ENCODE assay signal across 18 mouse cellular contexts in the genomic region with DNA sequence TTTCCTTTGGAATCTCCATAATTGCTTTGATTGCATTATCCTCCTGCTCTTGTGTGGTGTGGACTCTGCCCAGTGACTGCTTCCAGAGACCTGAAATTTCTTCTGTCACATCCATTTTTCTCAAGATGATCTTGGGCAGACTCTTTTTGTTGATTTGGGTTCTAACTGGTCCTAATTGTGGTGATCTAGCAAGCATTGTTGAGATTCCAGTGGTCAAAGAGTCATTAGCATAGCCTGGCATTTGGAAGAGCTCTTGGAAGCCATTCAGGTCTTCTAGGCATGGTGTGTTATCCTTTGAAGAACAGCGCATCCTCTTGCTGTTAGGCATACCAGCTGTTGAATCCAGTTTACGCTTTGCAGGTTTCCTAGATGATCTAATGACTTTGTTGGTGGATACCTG. TPM values are rescaled to one million over a fixed set of nuclear protein-coding genes. Genes with fewer than 3 reads are reported as not detected.
DNase-seq lines count a peak whose midpoint lies in the region.
"Had no signal": no experiment of that assay in that cellular context is flagged by ENCODE, and none has a peak within 500 bp of the region (broad histone marks: within the 10 kb centered on the region; RNA-seq: fewer than 3 reads in every experiment).

No protein-coding gene starts in this region.

- intact Hi-C loops in heart, postnatal 25 days (cut with DNase I) = no loop called here

- DNase-seq in heart, adult 11 months = peak; percentile 31
- no peak for DNase-seq in heart, postnatal 25 days (ENCODE audit: low spot score)
- peak; percentile 39 for DNase-seq in 3T3-L1 (ENCODE audit: low read depth, low spot score)
- peak; percentile 94 for DNase-seq in Muller cell, postnatal 12 days (ENCODE audit: inconsistent ontology term)
- DNase-seq in ZHBTc4 (ENCODE audit: low read depth, low spot score) = peak; percentile 24
- no peak for DNase-seq in layer of hippocampus, postnatal 14 days (ENCODE audit: low spot score in 2 of 2)
- no peak for DNase-seq in right cerebral cortex, adult 18-20 months
- no peak for DNase-seq in gastrocnemius, adult 18-20 months (ENCODE audit: low spot score)
- DNase-seq: adrenal gland, postnatal 10 days; adrenal gland, postnatal 36 days; B cell, adult 2 months; cerebellum, adult 2 months; cerebellum, adult 9-11 months; cerebellum, postnatal 25 days; forebrain, postnatal 0 days; gastrocnemius, postnatal 10 days; gastrocnemius, postnatal 36 days; heart, postnatal 14 days had no signal

RNA-seq across cellular contexts. Expression of gene Mki67, which starts 17.8 kb away (rescaled TPM):
- 1 to 10 TPM; 2.5 to 3.6 TPM for total RNA-seq in heart, postnatal 25 days (2021)
- total RNA-seq in layer of hippocampus, postnatal 14 days (2021) = 1 to 10 TPM; 3.6 to 4.7 TPM
- total RNA-seq in gastrocnemius, adult 18-20 months (2021) = under 1 TPM; 0.14 TPM

Comparison
In these comparisons a context has a peak if more than half of its experiments do, and no peak if none do; other contexts are left out.
1. DNase-seq: peak in heart, adult 11 months (single experiment), 3T3-L1 (single experiment), Muller cell, postnatal 12 days (single experiment) and ZHBTc4 (single experiment); none in heart, postnatal 25 days (single experiment), layer of hippocampus, postnatal 14 days (0 of 2), right cerebral cortex, adult 18-20 months (single experiment) and gastrocnemius, adult 18-20 months (single experiment).